Mouse (Mus musculus): Measurements from ENCODE around the gene Cyp2c69. TPM values are rescaled to one million over a fixed set of nuclear protein-coding genes. Genes with fewer than 3 reads are reported as not detected.
"Not testable (repeated sequence)": the region's sequence is repeated elsewhere in the genome, so short reads cannot be mapped to it uniquely, and the experiment has no call there.

The Cyp2c69 gene
- polyA plus RNA-seq (2016; fragmentation: Nextera tagmentation; extraction: Ambion mirVana) = not detected in 2 replicates

DNA sequence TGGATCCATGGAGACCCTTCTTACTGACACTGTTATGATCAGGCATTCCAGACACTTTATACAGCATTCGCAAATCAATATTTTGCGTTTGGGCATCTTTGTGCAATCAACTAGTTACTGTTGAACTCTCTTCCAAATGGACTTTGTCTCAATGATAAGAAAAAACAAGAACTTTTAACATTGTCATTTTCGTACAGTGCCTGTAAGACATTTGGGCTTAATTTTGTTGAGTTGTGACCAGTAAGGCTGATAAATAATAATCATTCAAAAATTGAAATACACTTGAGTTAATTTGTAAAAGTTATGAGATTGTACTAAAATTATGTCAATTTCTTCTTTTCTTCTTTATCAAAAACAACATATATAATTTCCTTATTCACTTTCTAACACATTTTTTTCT lies at the start of gene Cyp2c69:
Gene Cyp2c69 (minus strand): TSS at position 101 of the 400 bp plus-strand sequence.
- H3K27ac ChIP-seq (replicated peaks); DNase-seq (ENCODE audit: low spot score); H3K36me3 ChIP-seq; H3K27me3 ChIP-seq (ENCODE audit: low read depth, poor library complexity, severe bottlenecking); H3K9me3 ChIP-seq (replicated peaks); H3K4me3 ChIP-seq; H3K4me1 ChIP-seq: not testable (repeated sequence)
- 94% methylated on average over 3 of the region's 3 CpGs for WGBS

DNA sequence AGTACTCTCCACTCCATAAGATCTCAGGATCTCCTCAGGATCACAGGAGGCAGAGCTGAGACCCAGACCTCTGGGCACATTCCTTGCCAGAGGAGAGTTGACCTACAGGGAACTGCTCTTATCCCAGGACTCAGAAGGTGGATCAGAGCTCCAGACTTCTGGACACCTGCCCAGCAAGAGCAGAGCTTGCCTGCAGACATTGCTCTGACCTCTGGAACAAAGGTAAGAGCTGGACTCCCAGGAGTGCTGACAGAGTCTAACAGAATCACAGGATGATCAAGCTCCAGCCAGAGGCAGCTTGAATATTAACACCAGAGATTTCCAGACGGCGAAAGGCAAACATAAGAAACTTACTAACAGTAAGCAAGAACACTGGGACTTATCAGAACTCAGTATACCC lies 48.8 kb upstream of the Cyp2c69 start:
- no peaks in the 10 kb centered on the region for H3K36me3 ChIP-seq
- no peaks in the 10 kb centered on the region for H3K27me3 ChIP-seq (ENCODE audit: low read depth, poor library complexity, severe bottlenecking)
- H3K27ac ChIP-seq (replicated peaks) = no peak overlapping the region
- no peaks in the 10 kb centered on the region for H3K4me1 ChIP-seq
- H3K4me3 ChIP-seq = no peak overlapping the region
- WGBS = 98% methylated on average over 2 of the region's 2 CpGs
- peaks cover 13% of the 10 kb centered on the region; the same call in 1 of the 2 replicates for H3K9me3 ChIP-seq (replicated peaks)
- DNase-seq (ENCODE audit: low spot score) = no peak

DNA sequence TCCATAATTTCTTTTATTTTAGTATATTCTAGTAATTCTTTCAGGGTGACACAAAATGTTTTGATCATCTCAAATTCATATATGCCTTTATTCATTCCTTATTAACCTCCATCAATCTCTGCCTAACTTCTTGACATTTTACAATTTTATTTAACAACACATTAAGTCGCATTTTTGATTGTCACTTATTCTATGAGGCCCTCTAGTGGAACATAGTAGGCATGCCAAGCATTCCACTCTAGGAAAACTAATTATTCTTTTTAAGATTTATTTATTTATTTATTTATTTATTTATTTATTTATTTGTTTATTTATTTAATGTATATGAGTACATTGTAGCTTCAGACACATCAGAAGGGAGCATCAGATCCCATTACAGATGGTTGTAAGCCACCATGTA lies 43.4 kb upstream of the Cyp2c69 start:
- H3K9me3 ChIP-seq (replicated peaks) = peaks cover 7% of the 10 kb centered on the region; the same call in 1 of the 2 replicates
- H3K4me3 ChIP-seq = no peak overlapping the region
- H3K4me1 ChIP-seq = no peaks in the 10 kb centered on the region
- H3K27me3 ChIP-seq (ENCODE audit: low read depth, poor library complexity, severe bottlenecking) = no peaks in the 10 kb centered on the region
- 71% methylated on average over 1 of the region's 1 CpGs for WGBS
- no peak overlapping the region for H3K27ac ChIP-seq (replicated peaks)
- no peaks in the 10 kb centered on the region for H3K36me3 ChIP-seq
- no peak for DNase-seq (ENCODE audit: low spot score)

DNA sequence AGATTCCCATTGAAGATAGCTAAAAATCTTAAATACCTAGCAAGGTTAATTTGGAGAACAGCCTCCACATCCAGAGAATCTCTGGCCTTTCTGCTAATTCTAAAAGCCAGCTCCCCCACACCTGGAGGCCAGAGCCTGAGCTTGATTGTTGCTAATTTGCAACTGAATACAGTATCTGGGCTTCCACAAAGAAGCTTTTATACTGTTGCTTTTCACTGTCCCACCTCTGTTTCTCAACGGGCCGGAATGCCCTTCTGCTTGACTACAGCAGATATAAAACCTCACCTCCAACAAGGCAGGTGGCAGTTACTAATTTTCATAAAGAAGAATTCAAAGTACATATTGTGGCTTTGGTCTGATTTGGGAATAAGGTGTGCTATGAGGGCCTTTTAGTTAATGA lies 15.1 kb upstream of the Cyp2c69 start:
- H3K4me3 ChIP-seq = no peak overlapping the region
- no peaks in the 10 kb centered on the region for H3K36me3 ChIP-seq
- no peaks in the 10 kb centered on the region for H3K27me3 ChIP-seq (ENCODE audit: low read depth, poor library complexity, severe bottlenecking)
- no peak for DNase-seq (ENCODE audit: low spot score)
- 81% methylated on average over 2 of the region's 2 CpGs for WGBS
- H3K9me3 ChIP-seq (replicated peaks) = peaks cover 4% of the 10 kb centered on the region; the same call in 1 of the 2 replicates
- no peaks in the 10 kb centered on the region for H3K4me1 ChIP-seq
- no peak overlapping the region for H3K27ac ChIP-seq (replicated peaks)

DNA sequence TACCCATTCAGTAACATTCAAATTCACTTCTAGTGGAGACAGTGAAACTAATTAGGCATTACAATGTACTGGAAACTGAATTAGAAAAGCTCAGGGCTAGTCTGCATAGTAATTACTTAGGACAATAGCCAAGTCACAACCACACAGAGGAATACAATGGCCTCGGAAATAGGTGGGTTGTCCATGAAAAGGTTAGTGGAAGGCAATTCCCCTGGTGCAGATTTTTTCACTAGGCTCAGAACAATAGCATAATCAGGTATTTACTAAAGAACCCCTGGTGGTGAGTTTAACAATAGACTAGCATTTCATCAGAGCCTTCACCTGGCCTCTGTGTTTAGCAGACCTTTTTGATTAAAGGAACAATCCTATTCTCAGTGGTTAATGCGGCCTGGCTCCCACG lies 3.5 kb upstream of the Cyp2c69 start:
- 84% methylated on average over 3 of the region's 3 CpGs for WGBS
- H3K27me3 ChIP-seq (ENCODE audit: low read depth, poor library complexity, severe bottlenecking); H3K4me3 ChIP-seq; H3K36me3 ChIP-seq; H3K4me1 ChIP-seq; H3K27ac ChIP-seq (replicated peaks); DNase-seq (ENCODE audit: low spot score); H3K9me3 ChIP-seq (replicated peaks): not testable (repeated sequence)

DNA sequence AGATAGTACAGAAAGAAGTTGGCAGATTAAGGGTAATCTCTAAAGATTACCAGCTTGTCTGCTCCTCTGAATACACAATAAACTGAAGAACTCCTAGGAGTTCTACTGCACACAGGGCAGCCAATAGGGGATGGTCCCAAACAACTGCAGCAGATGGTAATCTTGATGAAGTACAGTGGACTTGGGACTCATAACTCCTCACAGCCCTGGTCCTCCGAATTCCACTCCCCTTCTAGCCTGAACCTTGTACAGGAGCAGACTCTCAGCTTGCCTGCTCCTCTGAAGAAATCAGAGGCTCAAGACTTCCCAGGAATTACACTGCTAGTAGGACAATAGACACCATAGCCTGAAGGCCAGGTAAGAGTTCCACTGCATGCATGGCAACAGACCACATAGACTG lies 20.5 kb downstream of the Cyp2c69 start:
- WGBS = 80% methylated on average over 1 of the region's 1 CpGs
- DNase-seq (ENCODE audit: low spot score) = no peak
- Histone ChIP-seq H3K4me3 (no peak overlapping the region), H3K4me1 (no peaks in the 10 kb centered on the region), H3K9me3 (replicated peaks) (0 out of 2 replicates have a peak, but pooled peaks cover 3% of the 10 kb centered on the region), H3K27ac (replicated peaks) (no peak overlapping the region), H3K27me3 (ENCODE audit: low read depth, poor library complexity, severe bottlenecking) (no peaks in the 10 kb centered on the region), H3K36me3 (no peaks in the 10 kb centered on the region)

DNA sequence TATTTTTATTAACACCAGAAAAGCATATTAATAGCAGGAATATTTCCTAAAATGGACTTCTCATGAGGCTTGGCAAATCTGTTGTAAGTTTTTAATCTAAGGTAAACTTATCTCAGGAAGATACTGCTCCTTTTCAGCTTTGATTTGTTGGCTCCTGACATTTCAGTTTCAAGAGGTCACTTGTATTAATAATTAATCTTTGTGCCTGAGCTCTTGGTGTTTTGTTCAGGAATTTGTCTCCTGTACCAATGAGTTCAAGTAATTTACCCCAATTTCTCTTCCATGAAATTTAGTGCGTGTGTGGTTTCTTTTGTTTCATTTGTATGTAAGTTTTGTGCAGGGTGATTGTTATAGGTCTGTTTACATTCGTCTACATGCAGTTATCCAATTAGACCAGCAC lies 65.7 kb downstream of the Cyp2c69 start:
- DNase-seq (ENCODE audit: low spot score); H3K27me3 ChIP-seq (ENCODE audit: low read depth, poor library complexity, severe bottlenecking); H3K4me1 ChIP-seq; H3K27ac ChIP-seq (replicated peaks); H3K4me3 ChIP-seq; H3K9me3 ChIP-seq (replicated peaks); H3K36me3 ChIP-seq: not testable (repeated sequence)
- WGBS = 84% methylated on average over 2 of the region's 2 CpGs

DNA sequence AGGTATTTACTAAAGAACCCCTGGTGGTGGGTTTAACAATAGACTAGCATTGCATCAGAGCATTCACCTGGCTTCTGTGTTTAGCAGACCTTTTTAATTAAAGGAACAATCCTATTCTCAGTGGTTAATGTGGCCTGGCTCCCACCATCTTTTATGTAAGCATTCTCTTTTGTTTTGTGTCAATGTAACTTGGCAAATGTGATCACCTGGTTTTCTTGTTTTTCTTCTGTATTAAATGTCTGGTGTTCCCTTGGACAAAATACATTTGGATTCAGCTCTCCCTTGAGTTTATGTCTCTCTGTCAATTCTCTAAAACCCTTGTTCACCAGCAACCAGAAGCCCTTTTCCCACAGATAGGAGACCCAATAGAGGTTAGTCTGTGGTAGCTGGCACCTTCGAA lies 70.2 kb downstream of the Cyp2c69 start:
- H3K27ac ChIP-seq (replicated peaks); H3K27me3 ChIP-seq (ENCODE audit: low read depth, poor library complexity, severe bottlenecking); H3K4me1 ChIP-seq; H3K36me3 ChIP-seq; DNase-seq (ENCODE audit: low spot score); H3K9me3 ChIP-seq (replicated peaks); H3K4me3 ChIP-seq: not testable (repeated sequence)
- 80% methylated on average over 1 of the region's 1 CpGs for WGBS

DNA sequence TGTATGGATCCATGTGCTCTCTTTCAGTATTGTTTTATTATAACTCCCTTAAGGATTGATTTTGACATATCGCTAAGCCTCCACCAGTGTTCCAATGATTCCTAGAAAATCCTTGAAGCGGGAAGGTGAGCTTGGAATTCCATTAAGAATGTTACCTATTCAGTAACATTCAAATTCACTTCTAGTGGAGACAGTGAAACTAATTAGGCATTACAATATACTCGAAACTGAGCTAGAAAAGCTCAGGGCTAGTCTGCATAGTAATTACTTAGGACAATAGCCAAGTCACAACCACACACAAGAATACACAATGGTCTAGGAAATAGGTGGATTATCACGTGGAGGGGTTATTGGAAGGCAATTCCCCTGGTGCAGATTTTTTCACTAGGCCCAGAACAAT lies 70.6 kb downstream of the Cyp2c69 start:
- not testable (repeated sequence) for DNase-seq (ENCODE audit: low spot score); H3K27me3 ChIP-seq (ENCODE audit: low read depth, poor library complexity, severe bottlenecking); H3K9me3 ChIP-seq (replicated peaks); H3K27ac ChIP-seq (replicated peaks); H3K36me3 ChIP-seq; H3K4me1 ChIP-seq; H3K4me3 ChIP-seq
- WGBS = 68% methylated on average over 4 of the region's 4 CpGs

DNA sequence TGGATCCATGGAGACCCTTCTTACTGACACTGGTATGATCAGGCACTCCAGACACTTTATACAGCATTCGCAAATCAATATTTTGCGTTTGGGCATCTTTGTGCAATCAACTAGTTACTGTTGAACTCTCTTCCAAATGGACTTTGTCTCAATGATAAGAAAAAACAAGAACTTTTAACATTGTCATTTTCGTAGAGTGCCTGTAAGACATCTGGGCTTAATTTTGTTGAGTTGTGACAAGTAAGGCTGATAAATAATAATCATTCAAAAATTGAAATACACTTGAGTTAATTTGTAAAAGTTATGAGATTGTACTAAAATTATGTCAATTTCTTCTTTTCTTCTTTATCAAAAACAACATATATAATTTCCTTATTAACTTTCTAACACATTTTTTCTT lies 73.9 kb downstream of the Cyp2c69 start, which contains the start of gene Cyp2c40:
Gene Cyp2c40 (minus strand): TSS at position 101 of the 400 bp plus-strand sequence.
- WGBS = 92% methylated on average over 3 of the region's 3 CpGs
- not testable (repeated sequence) for H3K4me1 ChIP-seq; H3K36me3 ChIP-seq; H3K27me3 ChIP-seq (ENCODE audit: low read depth, poor library complexity, severe bottlenecking); DNase-seq (ENCODE audit: low spot score); H3K4me3 ChIP-seq; H3K27ac ChIP-seq (replicated peaks); H3K9me3 ChIP-seq (replicated peaks)

Other genes starting within 250 kb of the Cyp2c69 start
- not detected in 2 replicates for gene Cyp2c67, start 237.7 kb downstream of the Cyp2c69 start, polyA plus RNA-seq (2016; fragmentation: Nextera tagmentation; extraction: Ambion mirVana)
- gene Cyp2c68, start 145.7 kb downstream of the Cyp2c69 start, polyA plus RNA-seq (2016; fragmentation: Nextera tagmentation; extraction: Ambion mirVana) = not detected in 2 replicates
- gene Cyp2c40, start 74.0 kb downstream of the Cyp2c69 start, polyA plus RNA-seq (2016; fragmentation: Nextera tagmentation; extraction: Ambion mirVana) = not detected in 2 replicates
- not detected in 2 replicates for gene Cyp2c37, start 105.6 kb upstream of the Cyp2c69 start, polyA plus RNA-seq (2016; fragmentation: Nextera tagmentation; extraction: Ambion mirVana)
- gene Cyp2c54, start 187.0 kb upstream of the Cyp2c69 start, polyA plus RNA-seq (2016; fragmentation: Nextera tagmentation; extraction: Ambion mirVana) = not detected in 2 replicates
- not detected in 2 replicates for gene Cyp2c50, start 202.9 kb upstream of the Cyp2c69 start, polyA plus RNA-seq (2016; fragmentation: Nextera tagmentation; extraction: Ambion mirVana)

Measured in midbrain, embryonic 10.5 days (tissue).